Mouse (Mus musculus) small intestine, adult 2 months (tissue): Measurements from ENCODE around the gene Enpp1.

Source experiments
- CTCF ChIP-seq: fragments of 200-500 bp; IDR thresholded peaks from 2 replicates; pipeline ENCODE4 v1.5.1; 2012; ENCODE audit warnings: low read depth, mild to moderate bottlenecking, control low read depth, inconsistent platforms, low read length, moderate library complexity, mixed read lengths; ENCODE audit not compliant: insufficient replicate concordance, insufficient read length; ENCODE audit errors: extremely low read depth
- POLR2A ChIP-seq: fragments of 200-500 bp; IDR thresholded peaks from 2 replicates; pipeline ENCODE4 v1.6.1; 2012; ENCODE audit warnings: low read depth, mild to moderate bottlenecking, control low read depth, inconsistent platforms, low read length, moderate library complexity

- TF ChIP-seq CTCF (no peak), POLR2A (no peak)
These were observed 41.4 kb downstream of the Enpp1 start for GRCm38 (mm10) chr10:24670548-24670947.
